ENCODE assay signal across 21 mouse cellular contexts in genomic region chr15:77298564-77298963, GRCm38 (mm10). TPM values are rescaled to one million over a fixed set of nuclear protein-coding genes. Genes with fewer than 3 reads are reported as not detected.
DNase-seq lines count a peak whose midpoint lies in the region; ATAC-seq lines count a peak whose summit lies in the region.
"Had no signal": no experiment of that assay in that cellular context is flagged by ENCODE, and none has a peak within 500 bp of the region (broad histone marks: within the 10 kb centered on the region; RNA-seq: fewer than 3 reads in every experiment).

No protein-coding gene starts in this region.

- no peak overlapping the region for H3K9ac ChIP-seq in kidney, embryonic 15.5 days
- no peak overlapping the region for H3K9ac ChIP-seq in limb, embryonic 15.5 days
- H3K9ac ChIP-seq: forebrain, embryonic 12.5 days; hindbrain, embryonic 15.5 days; lung, embryonic 14.5 days; midbrain, embryonic 13.5 days had no signal

- peak overlapping the region; percentile 49; the same call in 1 of the 2 replicates for H3K27ac ChIP-seq in kidney, embryonic 15.5 days
- H3K27ac ChIP-seq in limb, embryonic 15.5 days, result peak overlapping the region; percentile 1; the same call in 1 of the 2 replicates
- H3K27ac ChIP-seq: forebrain, embryonic 12.5 days; hindbrain, embryonic 15.5 days; midbrain, embryonic 13.5 days had no signal

- DNase-seq in kidney, postnatal 14 days, result no peak
- DNase-seq in embryo, embryonic 11.5 days (ENCODE audit: low read depth, low spot score), result peak; percentile 38
- peak; percentile 52 for DNase-seq in fibroblast of lung, adult 2 months (ENCODE audit: low read depth)
- no peak for DNase-seq in urinary bladder, postnatal 10 days (ENCODE audit: low spot score)
- DNase-seq in layer of hippocampus, postnatal 14 days (ENCODE audit: low spot score in 2 of 2), result no peak
- no peak for DNase-seq in heart, postnatal 14 days
- DNase-seq: adrenal gland, postnatal 25 days; B cell, adult 2 months; cerebellum, adult 9-10 months; gastrocnemius, postnatal 25 days; kidney, adult 2 months; lung, embryonic 14.5 days; lung, postnatal 4 days had no signal

- H3K4me2 ChIP-seq in kidney, embryonic 15.5 days, result no peak overlapping the region
- no peak overlapping the region for H3K4me2 ChIP-seq in limb, embryonic 15.5 days
- H3K4me2 ChIP-seq: forebrain, embryonic 12.5 days; hindbrain, embryonic 15.5 days; liver, embryonic 11.5 days; lung, embryonic 14.5 days; midbrain, embryonic 13.5 days had no signal

- H3K4me1 ChIP-seq in kidney, embryonic 15.5 days, result peaks cover 60% of the 10 kb centered on the region
- peaks cover 65% of the 10 kb centered on the region for H3K4me1 ChIP-seq in limb, embryonic 15.5 days

- intact Hi-C loops in heart, postnatal 14 days (cut with DNase I), result no loop called here

- no peaks in the 10 kb centered on the region for H3K27me3 ChIP-seq in kidney, embryonic 15.5 days
- H3K27me3 ChIP-seq in limb, embryonic 15.5 days, result no peaks in the 10 kb centered on the region
- H3K27me3 ChIP-seq: forebrain, embryonic 12.5 days; hindbrain, embryonic 15.5 days; midbrain, embryonic 13.5 days; Patski had no signal

- WGBS in kidney, embryonic 15.5 days, result 27% methylated on average over 3 of the region's 3 CpGs
- 31% methylated on average over 3 of the region's 3 CpGs for WGBS in limb, embryonic 15.5 days

- peaks cover 8% of the 10 kb centered on the region; the same call in 1 of the 2 replicates for H3K36me3 ChIP-seq in kidney, embryonic 15.5 days
- H3K36me3 ChIP-seq in limb, embryonic 15.5 days, result no peaks in the 10 kb centered on the region
- H3K36me3 ChIP-seq: hindbrain, embryonic 15.5 days; midbrain, embryonic 13.5 days had no signal

- no peaks in the 10 kb centered on the region for H3K9me3 ChIP-seq in kidney, embryonic 15.5 days (replicated peaks)
- H3K9me3 ChIP-seq in limb, embryonic 15.5 days, result no peaks in the 10 kb centered on the region
- H3K9me3 ChIP-seq: forebrain, embryonic 12.5 days; hindbrain, embryonic 15.5 days; midbrain, embryonic 13.5 days had no signal

- no peak for ATAC-seq in kidney, embryonic 15.5 days (replicated peaks; ENCODE audit: low FRiP score)
- no peak for ATAC-seq in limb, embryonic 15.5 days (ENCODE audit: insufficient number of reproducible peaks, low FRiP score, low TSS enrichment, low read depth)
- ATAC-seq: activated CD4-positive, CD25-positive, alpha-beta regulatory T cell, adult 4 months; midbrain, embryonic 13.5 days; Patski had no signal

- no peak overlapping the region for H3K4me3 ChIP-seq in kidney, embryonic 15.5 days (replicated peaks)
- no peak overlapping the region for H3K4me3 ChIP-seq in limb, embryonic 15.5 days
- H3K4me3 ChIP-seq: forebrain, embryonic 12.5 days; hindbrain, embryonic 15.5 days; midbrain, embryonic 13.5 days had no signal

RNA-seq across cellular contexts. Expression of gene Rbfox2, which starts 8.2 kb away (rescaled TPM):
- 41.6 and 47.7 TPM in 2 replicates for polyA plus RNA-seq in kidney, embryonic 15.5 days (2015; fragmentation: Nextera tagmentation; extraction: Ambion mirVana)
- polyA plus RNA-seq in limb, embryonic 15.5 days (2015; fragmentation: Nextera tagmentation; extraction: Ambion mirVana), result 73.2 and 76.6 TPM in 2 replicates
- total RNA-seq in layer of hippocampus, postnatal 14 days (2021), result 100 to 1,000 TPM; 228 to 234 TPM
- 100 to 1,000 TPM; 112 to 118 TPM for total RNA-seq in heart, postnatal 14 days (2021)

Comparison
In these comparisons a context has a peak if more than half of its experiments do, and no peak if none do; other contexts are left out.
1. DNase-seq: peak in embryo, embryonic 11.5 days (single experiment) and fibroblast of lung, adult 2 months (single experiment); none in kidney, postnatal 14 days (single experiment), urinary bladder, postnatal 10 days (single experiment), layer of hippocampus, postnatal 14 days (0 of 2) and heart, postnatal 14 days (0 of 2).